Mouse (Mus musculus): ENCODE data around the gene 1500015O10Rik.

1500015O10Rik gene

GRCm38 (mm10) chr1:43730491-43730924, at the start of gene 1500015O10Rik:
TSS of gene 1500015O10Rik (plus strand) at chr1:43730602.
- no peak for DNase-seq (ENCODE audit: low spot score)

DNA sequence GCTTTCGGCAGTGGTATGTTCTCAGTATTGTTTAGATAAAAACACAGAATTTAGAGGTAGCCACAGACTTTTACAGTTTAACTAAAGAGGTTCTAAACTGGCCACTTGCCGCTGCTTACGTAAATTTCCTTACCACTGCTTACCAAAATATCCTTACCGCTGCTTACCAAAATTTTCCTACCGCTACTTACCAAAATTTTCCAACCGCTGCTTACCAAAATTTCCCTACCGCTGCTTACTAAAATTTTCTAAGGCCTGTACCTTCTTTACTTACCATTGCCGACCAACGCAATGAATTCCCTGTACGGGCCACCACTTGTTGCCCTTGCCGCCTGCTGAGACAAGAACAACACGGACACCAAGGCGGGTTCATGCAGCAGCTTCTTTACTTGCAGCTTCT, 40.4 kb upstream of the 1500015O10Rik start:
- DNase-seq (ENCODE audit: low spot score) = no peak

DNA sequence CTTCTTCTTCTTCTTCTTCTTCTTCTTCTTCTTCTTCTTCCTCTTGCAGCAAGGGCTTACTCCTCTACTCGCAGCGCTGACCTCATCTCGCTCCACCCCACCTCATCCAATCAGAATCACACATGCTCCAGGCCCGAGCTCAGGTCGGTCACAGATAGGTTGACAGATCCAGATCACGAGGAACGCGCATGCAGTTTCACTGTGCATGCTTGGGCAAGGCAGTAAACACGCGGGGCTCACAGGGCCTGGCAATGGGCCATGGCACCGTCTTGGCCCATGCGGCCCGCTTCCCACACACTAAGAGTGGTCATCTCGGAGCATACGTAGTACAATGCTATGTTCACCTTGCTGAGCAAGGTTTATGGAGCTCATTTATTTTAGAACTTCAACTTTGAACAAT, 39.9 kb upstream of the 1500015O10Rik start:
- no peak for DNase-seq (ENCODE audit: low spot score)

DNA sequence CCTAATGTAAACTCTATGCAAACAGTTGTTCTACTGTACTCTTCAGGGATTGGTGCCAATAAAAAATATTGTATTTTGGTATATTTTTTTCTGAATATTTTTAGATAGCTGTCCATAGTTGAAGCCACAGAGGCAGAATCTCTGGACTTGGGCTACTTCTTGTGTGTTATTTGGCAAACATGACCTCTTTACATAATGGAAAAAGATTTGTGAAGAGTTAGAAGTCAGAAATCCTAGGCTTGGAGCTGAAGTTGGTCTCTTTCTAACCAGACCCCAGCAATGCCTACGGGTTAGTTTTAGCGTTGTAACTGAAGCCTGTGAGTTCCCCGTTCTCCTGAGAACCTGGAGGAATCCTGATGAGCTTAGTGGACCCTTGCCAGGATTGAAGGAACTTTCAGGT, 36.3 kb upstream of the 1500015O10Rik start:
- no peak for DNase-seq (ENCODE audit: low spot score)

DNA sequence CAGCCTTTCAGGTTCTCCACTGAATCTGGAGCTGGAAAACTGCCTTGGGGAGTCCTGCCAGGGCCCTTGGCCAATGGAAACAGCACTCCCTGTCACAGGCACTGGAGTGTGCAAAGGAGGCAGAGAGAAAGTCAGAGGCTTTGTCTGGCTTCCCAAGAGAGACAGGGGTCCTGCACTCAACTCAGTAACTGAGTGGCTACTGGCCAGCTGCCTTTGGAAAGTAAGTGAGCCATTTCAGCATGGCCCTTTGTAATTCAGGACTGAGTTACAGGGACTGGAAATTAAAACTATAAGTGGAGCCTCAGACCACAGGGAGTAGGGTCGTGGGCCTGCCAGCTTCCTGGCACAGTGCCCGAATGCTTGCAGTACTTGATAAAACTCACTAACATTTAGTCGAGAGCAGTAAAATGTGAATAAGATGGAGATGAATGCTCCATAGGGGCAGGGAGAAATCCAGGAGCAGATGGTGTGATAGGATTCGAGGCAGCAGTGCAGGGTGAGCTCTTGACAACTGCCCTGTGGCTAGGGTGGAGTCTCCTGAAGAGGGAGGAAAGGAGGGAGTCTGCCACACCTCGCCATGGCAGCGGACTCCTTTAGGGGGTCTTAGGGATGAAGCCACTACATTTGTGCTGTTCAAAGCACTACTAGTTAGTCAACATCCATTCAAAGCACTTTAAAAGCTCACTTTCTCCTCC, 35.4 kb upstream of the 1500015O10Rik start:
- peak; percentile 27 for DNase-seq (ENCODE audit: low spot score)

DNA sequence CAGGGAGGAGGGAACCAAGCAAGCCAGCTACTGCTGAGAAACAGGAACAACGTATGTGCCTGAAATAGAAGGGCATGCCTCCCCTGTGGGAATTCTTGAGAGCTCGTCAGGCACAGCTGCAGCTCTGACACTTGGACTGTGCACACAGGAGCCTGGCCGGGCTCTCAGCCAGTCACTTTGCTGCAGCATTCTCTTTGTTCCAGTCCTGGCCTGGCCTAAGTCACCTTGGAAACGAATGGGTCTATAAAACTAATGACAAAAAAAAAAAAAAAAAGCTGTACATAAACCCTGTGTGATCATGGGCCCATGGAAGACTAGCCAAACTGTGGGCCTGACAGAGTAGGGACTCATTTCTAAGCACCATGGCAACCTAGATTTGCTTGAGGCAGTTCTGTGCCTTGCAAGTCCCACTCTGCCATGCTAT, 31.8 kb upstream of the 1500015O10Rik start:
- no peak for DNase-seq (ENCODE audit: low spot score)

DNA sequence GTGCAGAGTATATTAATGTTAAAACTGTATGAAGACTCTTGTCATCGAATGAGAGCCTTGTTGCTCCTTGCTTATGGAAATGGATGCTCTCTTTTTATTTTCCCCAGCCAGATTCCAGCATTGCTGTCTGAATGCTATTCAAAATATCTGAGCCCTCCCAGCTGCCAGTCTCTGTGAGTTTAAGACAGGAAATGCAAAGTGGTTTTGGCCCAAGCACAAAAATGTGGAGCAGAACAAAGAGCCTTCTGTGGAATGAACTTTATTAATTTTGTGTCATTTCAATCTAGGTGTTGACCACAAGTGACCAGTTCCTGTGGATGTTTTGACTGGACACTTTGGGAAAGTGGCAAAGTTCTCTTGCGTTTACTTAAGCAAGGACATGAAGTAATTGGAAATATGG, 15.6 kb upstream of the 1500015O10Rik start:
- no peak for DNase-seq (ENCODE audit: low spot score)

DNA sequence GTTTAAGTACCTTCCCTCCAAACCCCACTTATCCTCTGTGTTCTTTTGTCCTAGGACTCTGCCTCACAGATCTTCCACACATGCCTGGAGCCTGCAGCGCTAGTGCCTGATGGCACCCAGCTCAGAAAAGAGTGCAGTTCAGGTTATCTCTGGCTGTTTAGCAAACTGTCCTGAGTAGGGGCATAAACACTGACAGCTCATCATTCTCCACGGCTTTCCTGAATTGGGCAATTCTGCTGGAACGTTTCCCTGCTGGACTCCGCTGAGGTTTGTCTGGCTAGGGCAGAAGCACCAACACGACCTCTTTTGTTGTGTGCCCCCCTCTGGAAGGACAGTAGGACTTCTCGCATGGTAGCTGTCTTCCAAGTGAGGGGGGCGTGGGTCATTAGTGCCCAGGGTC, 12.4 kb upstream of the 1500015O10Rik start:
- no peak for DNase-seq (ENCODE audit: low spot score)

DNA sequence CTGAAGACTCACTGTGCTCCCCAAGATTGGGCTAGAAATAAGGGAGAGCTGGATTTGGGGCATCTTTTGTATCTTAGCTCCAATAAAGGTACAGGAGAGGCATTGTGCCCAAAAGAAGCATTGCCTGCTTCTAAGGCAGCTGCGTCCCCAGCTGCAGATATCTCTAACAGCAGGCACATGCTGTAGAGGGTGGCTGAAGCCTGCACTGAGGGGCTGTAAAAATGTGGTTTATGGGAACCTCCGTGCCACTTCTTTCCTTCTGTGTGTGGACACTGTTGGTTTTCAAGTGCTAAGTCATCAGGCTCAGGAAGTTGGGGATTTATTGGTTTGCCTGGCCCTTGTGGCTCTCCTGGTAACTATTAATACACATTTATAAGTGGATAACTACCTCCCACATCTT, 11.6 kb upstream of the 1500015O10Rik start:
- DNase-seq (ENCODE audit: low spot score) = no peak

- DNase-seq (ENCODE audit: low spot score) = no peak
These were observed 7.9 kb upstream of the 1500015O10Rik start for GRCm38 (mm10) chr1:43722459-43722858.

- DNase-seq (ENCODE audit: low spot score) = no peak
These were observed 1.7 kb downstream of the 1500015O10Rik start for GRCm38 (mm10) chr1:43732100-43732499.

- DNase-seq (ENCODE audit: low spot score) = peak; percentile 22
These were observed 2.3 kb downstream of the 1500015O10Rik start for GRCm38 (mm10) chr1:43732657-43733056.

DNA sequence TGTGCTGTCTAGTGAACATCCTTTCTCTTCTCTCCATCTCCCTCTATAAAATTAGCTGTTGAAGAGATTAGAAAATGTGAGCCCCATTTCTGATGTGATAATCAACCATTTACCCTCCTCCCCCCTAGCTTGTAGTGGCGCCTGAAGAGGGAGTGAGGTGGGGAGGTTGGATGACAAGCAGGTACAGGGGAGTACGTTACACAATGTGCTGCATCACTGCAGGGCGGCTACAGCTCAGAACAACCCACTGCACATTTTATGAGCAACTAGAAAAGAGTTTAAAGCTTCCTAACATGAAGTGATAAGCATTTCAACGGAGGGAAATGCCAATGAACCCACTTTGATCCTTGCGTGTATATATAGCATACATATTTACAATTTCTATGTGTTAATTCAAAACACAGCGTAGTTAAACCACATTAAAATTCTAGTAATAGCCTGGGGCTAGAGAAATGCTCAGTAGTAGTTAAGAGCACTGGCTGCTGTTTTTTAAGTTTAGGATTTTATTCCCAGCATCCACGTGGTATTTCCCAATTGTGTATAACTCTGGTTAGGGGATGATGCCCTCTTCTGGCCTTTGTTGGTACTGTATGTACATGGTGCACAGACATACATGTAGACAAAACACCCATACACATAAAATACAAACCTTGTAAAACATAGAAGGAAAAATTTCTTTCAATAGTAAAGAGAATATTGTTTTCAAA, 7.6 kb downstream of the 1500015O10Rik start:
- peak; percentile 54 for DNase-seq (ENCODE audit: low spot score)

- no peak for DNase-seq (ENCODE audit: low spot score)
These were observed 8.1 kb downstream of the 1500015O10Rik start for GRCm38 (mm10) chr1:43738519-43738894.

DNA sequence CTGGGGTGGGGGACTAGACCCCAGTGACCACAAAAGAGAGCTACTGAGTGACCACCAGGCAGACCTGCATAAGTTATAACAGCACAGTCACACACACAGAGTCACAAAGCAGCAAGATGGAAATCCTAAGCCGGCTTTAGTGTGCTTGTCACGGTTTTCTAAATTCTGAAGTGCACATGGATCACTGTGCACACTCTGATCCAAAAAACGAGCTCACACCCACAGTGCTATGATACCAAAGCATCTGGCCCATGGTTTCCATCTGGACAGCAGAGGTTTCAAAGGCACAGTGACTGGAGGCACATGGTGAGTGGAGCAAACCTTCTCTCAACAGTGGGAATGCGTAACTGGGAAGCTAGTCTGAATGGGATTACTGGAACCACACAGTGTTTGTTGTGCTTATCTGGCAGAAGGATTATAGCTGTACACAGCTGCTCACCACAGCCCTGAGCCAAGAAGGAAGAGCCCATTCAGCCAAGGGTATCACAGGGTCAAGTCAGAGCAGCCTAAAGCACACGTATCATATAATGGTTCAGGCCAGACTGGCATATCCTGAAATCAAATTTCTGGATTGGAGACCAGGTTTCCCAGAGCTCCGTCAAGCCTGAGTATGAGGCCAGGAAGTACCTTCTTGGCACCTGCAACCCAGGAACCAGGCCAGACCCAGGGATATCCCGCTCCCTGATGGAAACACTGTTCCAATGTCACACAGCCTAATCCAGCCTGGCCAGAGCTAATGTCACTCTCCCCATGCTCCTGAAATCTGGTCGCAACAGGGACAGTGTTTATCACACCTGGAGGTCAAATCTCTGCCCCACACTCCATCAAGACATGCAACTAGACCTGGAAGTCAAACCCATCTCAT, 24.3 kb downstream of the 1500015O10Rik start:
- no peak for DNase-seq (ENCODE audit: low spot score)

GRCm38 (mm10) chr1:43760085-43760484, 29.7 kb downstream of the 1500015O10Rik start:
- DNase-seq (ENCODE audit: low spot score) = no peak

GRCm38 (mm10) chr1:43764481-43764880, 34.1 kb downstream of the 1500015O10Rik start:
- no peak for DNase-seq (ENCODE audit: low spot score)

GRCm38 (mm10) chr1:43766328-43766727, 35.9 kb downstream of the 1500015O10Rik start:
- DNase-seq (ENCODE audit: low spot score) = no peak

DNA sequence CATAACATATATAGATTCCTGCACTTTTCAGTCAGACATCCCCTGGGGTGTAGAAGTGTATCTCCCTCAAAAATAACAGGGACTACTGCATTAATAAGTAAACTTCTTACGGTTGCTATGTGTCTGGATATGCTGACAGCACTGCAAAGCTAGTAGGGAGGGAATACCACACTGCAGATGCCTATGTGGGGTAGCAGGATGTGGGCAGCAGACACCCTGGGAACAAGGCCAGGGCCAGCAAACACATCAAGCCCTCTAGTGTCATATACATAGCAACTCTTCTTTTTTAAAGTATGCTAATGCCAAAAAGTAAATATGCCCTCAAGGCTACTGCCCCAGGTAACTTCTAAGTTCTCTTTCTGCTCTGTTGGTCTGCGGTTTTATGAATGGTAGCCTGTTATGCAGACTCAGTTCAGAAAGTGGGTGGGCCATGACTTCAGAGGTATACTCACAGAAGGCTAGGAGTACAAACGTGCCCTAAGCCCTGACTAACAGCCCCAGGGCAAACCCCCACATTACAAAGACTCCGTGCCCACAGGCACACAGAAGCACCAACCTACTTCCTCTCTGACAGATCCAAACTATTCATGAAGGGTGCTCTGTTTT, 38.1 kb downstream of the 1500015O10Rik start:
- no peak for DNase-seq (ENCODE audit: low spot score)

GRCm38 (mm10) chr1:43769348-43769747, 38.9 kb downstream of the 1500015O10Rik start:
- DNase-seq (ENCODE audit: low spot score) = no peak

DNA sequence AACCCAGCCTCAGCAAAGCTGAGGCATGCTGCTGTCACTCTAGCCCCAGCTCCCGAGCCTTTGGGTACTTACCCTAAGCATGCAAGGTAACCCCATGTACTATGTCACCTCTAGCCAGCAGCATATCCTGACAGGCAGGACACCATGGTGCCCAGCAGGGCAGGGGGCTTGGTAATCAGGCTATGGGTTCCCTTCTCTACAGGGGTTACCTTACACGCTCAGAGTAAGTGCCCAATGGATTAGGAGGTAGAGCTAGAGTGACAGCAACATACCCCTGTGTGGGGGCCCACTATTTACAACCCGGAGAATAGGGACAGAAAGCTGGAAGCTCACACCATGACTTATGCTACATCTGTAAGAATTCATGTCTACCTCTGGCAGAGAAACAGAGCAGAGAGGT, 39.6 kb downstream of the 1500015O10Rik start:
- no peak for DNase-seq (ENCODE audit: low spot score)

DNA sequence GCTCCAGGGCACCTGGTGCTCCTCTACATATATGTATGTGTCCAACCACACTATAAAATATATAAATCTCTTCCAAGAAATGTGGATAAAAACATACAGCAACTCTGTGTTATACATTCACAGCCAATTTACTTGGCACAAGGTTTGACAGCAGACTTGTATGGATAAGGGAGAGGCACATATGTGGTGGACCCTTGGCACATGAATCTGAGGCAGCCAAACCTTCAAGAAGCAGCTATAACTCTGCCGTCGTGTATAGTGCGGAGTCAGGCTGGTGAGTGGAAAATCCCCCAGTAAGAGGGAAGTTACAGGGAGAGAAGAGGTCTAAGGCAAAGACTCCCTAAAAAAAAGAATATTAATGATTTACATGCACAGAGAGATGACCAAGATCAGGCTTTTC, 42.3 kb downstream of the 1500015O10Rik start:
- no peak for DNase-seq (ENCODE audit: low spot score)

Data from layer of hippocampus, adult 9-10 months (tissue).